Mouse (Mus musculus): ENCODE measurements around the gene Tcf7.

DNA sequence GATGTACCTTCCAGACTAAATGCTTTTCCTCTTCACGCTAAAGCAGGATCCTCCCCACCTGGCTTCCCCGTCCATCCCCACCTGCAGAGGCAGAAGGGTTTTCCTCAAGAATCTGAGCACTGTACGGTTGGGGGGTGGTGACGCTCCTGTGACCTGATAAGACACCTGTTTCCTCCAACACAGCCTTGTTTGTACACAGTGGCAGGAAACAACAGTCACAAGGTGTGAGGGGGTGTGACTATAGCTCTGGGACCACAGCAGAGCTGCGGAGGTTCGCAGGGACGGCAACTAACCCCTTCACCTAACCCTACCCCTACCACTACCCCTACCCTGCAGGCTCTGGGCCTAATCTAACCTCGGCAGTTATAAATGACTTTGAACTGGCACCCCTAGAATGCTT is 7.4 kb downstream of the Tcf7 start:
- no peak for TF ChIP-seq CTCF (IDR thresholded peaks at IDR 0.05; ENCODE audit: low read depth)
- TF ChIP-seq EP300 (IDR thresholded peaks at IDR 0.05; ENCODE audit: low read depth), result no peak

Data from liver, embryonic 14.5 days (tissue).